Mouse (Mus musculus): ENCODE measurements around the gene Cxcl3.

DNA sequence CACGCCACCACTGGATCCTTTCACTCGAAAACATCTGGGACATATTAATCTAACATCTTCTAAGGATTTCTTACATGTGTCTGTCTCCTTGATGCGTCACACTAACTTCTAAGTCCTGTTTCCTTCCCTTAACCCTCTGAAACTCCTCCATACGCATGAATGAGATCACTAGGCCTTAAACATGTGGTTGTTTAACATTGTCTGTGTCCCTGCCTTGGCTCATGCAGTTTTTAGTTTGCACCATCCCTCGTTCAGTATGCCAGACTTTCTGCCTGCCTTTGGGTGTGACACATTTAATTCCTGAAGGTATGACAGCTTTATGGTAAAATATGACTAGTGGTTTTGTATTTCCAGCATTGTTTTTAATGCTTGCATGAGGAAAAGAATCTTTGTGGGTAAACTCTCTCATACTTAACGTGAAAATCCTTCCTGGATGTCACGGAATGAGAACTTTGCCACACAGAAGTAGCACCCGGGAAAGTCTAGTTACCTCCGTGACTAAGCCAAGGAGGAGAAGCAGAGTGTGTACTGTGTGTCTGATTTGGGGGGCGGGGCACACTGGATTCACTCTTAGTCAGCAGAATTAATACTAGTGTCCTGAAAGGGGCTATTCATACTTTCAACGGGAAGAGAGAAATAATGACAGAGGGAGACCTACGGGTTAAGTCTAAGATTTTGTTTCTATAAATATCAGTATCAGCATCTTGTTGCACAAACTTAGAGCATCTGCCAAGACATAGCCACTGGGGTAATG is 21.8 kb upstream of the Cxcl3 start:
- TF ChIP-seq ZC3H11A (IDR thresholded peaks at IDR 0.05; ENCODE audit: low read depth, low read length) (no peak), ELF1 (IDR thresholded peaks at IDR 0.05; ENCODE audit: low read depth, low read length) (no peak), CTCF (conservative IDR thresholded peaks at IDR 0.05 in 1 of 2, IDR thresholded peaks at IDR 0.05 in 1 of 2; ENCODE audit: low read depth in 2 of 2, low read length in 2 of 2) (no peak), RCOR1 (conservative IDR thresholded peaks at IDR 0.05; ENCODE audit: low read depth, low read length) (no peak), ZNF384 (IDR thresholded peaks at IDR 0.05; ENCODE audit: low read depth, low read length) (no peak), MAFK (IDR thresholded peaks at IDR 0.05; ENCODE audit: insufficient replicate concordance, low read length) (no peak), PAX5 (IDR thresholded peaks at IDR 0.05; ENCODE audit: low read length) (no peak), MEF2A (IDR thresholded peaks at IDR 0.05; ENCODE audit: borderline replicate concordance, low read depth, low read length) (no peak), EP300 (IDR thresholded peaks at IDR 0.05; ENCODE audit: low read length) (no peak)
